Mouse (Mus musculus) spleen, adult 12 weeks (tissue): ENCODE results near the gene Btbd7.

ENCODE experiments used
- DNase-seq: peaks from one replicate; pipeline ENCODE4 v3.0.0; 2022; ENCODE audit warnings: low spot score

The Btbd7 gene

DNA sequence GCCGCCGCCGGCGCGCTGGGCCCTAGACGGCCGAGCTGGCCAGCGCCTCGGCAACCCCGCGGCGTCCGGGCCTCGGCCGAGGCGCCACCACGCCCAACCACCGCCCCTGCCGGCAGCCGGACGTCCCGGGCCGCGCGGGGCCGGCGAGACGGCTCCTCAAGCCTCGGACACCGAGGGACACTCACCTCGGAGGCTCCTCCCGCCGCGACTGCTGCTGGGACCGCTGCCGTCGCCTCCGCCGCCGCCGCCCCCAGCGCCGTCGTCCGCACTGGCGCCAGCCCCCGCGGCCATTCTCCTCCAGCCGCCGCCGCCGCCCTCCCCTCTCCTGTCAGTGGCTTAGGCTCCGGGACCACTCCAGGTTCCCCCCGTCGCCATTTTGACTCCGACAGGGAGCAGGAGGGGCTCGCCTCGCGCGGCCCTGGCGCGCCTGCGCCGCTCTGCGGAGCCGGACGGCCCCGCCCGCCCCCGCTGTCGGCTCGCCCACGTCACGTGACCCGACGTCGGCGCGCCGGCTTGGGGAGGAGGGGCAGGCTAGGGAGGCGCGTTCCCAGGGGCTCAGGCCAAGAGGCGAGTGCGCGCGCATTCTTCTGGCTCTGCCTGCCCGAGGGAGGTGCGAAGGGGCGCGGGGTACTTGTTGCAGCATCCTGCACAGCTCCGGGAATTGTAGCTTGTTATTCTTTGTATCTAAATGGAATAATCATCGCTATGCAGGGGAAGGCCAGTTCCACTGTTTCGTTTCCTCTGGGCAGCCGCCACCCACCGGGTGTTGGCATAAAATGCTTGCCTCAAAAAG is at the start of gene Btbd7:
Gene Btbd7, minus strand, starts transcription at position 441 of the 793 bp plus-strand sequence.
- DNase-seq: peak; percentile 91

DNA sequence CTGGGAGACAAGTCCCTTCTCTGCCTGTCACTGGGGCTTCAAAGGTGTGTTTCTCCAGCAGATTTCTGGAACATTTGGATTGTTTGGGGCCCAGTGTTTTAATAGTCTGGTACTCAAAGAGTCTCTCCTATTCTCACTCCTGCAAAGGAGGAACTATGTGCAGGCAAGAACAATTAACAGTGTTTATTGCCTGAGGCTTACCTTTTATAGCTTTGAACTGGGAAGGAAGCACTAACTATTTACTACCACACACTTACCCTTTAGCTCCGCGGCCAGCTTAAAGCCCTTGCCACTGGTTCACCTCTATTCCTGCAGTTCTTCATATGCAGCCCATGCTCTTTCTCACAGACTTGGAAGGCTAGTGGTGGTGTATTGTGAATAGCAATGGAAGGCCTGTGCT is 37.8 kb upstream of the Btbd7 start:
- no peak for DNase-seq

DNA sequence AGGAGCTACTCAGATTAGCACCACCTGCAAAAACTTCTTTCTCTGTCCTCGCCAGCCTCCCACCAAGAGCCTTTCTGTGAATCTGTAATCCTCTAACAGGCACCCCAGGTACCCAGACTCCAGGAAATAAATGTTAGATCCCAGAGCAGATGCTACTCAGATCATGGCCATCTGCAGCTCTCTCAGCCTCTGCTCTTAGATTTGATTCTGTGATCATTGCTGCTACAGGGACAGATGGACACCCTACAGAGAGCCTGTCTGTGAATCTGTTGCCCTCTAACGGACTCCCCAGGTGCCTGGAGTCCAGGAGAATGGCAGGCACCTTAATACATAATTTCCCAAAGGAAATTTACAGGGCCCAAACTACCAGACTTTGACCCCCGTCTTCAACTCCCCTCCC is 29.9 kb upstream of the Btbd7 start:
- DNase-seq: no peak

DNA sequence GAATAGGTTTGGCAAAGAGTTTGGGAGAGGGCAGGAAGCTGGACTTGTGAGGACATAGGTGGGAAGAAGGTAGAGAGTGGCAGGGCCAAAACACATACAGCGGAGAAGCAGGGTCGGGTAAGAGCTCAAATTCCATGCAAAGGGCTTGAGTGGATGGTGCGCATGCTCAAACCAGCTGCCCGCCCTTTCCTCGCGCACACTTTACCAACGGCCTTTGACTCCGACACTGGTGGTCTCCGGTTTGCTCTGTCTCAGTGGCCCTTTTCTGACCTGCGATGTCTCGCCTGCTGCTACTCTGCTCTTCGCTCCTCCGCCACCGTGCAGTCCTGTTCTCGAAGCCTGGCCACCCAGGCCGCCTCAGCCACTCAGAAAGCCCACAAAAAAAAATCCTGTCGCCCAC is 20.8 kb upstream of the Btbd7 start, which contains the start of gene Cox8c:
Gene Cox8c, plus strand, starts transcription at position 226 of the 400 bp plus-strand sequence.
- no peak for DNase-seq

DNA sequence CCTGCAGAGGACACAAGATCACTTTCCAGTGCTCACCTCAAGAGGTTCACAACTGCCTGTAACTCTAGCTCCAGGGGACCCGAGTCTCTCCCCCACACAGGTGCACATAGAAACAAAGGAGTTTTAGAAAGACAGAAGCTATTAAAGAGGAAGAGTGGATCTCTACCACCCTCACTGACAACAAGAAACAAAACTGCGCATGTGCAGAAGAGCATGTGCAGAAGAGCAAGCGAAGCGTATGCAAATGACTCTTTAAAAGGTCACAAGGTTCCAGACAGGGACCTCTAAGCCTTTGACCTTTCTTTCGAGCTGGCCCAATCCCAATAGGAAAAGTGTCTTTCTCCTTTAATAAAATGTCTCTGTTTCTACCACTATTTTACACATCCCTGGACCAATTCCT is 10.3 kb upstream of the Btbd7 start:
- DNase-seq: no peak

DNA sequence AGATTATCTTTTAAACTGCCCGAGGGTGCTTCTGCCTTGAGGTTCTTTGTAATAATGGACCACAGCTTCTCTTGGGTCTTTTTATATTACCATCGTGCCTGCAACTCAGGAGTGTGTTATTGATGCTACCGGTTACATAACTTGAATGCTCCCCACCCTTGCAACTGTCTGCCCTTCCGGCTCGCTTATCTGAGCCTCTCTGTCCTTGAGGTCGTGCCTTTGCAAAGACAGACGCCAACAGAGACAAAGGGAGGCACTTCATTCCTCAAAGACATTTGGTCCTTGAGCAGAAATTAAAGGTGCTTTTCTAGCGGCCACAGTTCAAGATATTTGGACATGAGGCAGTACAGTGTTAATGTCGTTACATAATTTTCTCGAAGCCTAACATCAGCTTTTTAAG is 9.1 kb upstream of the Btbd7 start:
- no peak for DNase-seq

DNA sequence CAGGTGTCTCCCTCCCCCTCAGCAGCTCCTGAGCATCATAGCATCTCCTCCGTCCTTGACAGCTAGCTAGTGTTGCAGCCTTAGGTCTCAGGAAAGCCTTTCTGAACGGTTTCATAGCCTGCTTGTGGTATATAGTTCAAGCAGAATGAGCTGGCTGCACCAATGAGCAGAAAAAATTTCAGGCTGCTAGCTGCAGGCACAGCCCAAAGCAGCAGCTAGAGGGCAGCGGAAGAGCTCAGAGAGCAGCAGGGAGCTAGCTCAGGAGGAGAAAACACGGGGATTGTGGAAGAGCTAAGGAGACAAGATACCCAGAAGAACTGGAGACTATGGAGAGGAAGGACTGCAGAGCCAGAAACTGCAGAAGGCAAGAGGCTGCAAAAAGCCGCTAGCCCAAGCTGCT is 7.5 kb upstream of the Btbd7 start:
- no peak for DNase-seq

DNA sequence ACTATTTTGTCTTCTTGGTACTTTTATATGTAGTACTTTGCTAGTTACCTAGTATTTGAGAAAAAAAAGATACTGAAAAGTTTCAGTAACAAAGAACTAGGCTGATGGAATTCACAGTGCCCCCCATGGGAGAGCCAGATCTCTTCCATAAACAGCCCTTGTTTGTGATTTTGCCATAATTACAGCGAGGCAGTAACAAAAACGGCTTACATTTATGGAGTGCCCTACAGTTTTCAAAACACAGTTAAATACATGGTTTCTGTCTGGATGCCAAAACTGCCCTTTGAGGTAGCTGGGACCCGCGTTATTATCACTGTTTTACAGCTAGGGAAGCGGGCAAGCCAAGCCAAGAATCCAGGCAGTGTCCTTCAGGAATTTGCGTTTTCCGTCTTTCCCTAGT is 630 bp upstream of the Btbd7 start:
- DNase-seq: no peak

DNA sequence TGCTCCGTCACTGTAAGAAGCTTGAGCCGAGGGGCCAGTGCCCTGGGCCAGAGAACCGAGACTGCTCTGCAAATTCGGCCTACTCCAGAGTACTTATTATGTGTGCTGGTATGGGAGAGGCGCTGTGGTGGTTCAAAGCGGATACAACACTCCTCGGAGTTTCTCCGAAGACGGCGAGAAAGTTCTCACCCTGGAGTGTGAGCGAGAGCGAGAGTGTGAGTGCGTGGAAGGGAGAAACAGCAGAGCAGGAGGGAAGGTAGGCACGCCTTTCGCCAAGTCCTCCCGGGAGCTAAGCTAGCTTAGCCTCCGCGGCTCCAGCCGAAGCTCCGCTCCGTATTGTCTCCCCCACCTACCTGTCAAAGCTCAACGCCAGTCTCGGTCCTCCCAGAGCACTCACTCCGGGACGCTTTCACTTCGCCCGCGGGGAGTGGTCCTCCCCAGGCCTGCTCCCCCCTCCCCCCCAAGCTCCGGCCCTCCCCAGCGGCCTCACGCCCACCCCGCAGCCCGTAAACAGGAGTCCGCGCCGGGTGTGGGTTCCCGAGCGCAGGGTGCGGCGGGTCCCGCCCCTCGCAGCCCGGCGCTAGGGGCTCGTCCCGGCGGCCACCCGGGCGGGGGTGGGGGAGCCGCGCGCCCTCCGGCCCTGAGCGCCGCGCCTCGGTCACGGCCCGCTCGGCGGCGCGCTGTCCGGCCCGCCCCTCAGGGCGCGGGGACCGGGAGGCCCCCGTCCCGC is 805 bp downstream of the Btbd7 start:
- DNase-seq: peak; percentile 42

DNA sequence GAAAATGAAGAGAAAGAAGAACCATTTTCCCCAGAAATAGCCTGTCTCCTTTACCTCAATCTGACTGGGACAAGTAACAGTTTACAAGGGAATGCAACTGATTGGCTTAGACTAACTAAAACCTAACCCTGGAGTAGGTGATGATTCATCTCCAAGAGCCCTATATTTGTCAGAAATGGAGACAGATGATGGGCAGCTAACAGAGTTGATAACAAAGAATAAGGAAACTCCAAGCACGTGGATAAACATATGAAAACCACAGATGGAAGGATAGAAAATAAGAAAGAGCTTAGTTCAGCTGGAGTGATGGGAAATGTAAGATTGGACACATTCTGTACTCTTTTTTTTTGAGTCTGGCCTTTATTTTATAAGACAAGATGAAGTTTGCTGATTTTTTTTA is 7.7 kb downstream of the Btbd7 start:
- no peak for DNase-seq

DNA sequence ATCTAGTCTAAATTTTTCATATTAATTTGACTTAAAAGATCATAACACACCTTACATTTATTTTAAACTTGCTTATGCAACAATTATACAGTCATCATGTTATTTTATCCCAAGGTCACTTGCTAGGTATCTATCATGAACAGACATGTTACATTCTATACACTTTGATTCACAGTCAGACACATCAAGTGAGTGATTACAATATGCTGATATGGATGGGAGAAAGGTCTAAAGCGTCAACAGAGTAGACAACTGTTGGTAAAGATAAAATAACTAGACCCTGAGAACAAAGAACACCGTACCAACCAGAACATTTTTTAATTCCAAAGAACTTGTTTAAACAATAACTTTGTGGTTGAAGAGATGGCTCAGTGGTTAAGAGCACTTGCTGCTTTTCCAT is 8.5 kb downstream of the Btbd7 start:
- DNase-seq: no peak

DNA sequence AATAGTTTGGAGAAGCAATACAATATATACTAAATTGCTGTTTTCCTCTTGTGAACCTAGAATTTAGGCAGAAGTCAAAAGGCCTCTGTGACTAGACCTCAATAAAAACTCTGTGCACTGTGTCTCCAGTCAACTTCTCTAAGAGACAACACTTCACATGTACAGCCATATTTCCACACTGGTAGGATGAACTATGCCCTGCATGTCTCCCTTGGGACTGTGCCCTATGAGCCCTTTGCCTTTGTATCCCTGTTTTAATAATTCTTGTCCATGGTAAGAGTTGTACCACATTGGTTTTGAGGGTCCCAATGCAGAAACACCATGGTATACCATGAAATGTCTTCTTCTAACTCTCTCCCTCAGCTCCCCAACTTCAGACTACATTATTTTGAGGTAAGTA is 17.5 kb downstream of the Btbd7 start:
- no peak for DNase-seq

DNA sequence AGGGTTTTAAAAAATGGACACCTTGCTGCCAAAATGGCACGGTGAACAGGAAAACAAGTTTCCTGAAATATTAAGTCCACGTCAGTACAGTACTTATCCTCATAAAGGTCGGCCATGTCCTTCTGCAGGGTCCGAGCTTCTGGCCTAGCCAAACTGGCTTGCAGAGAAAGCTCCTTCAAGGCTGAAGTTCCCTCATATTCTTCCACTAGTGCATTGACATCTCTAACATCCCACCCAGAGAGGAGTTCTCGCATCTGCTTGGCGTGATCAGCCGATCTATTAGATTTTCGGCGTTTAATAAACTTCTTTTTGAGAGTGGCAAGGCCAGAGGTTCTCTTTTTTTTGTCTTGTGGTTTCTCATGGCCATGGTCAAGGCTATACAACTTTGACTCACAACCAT is 40.0 kb downstream of the Btbd7 start:
- no peak for DNase-seq

DNA sequence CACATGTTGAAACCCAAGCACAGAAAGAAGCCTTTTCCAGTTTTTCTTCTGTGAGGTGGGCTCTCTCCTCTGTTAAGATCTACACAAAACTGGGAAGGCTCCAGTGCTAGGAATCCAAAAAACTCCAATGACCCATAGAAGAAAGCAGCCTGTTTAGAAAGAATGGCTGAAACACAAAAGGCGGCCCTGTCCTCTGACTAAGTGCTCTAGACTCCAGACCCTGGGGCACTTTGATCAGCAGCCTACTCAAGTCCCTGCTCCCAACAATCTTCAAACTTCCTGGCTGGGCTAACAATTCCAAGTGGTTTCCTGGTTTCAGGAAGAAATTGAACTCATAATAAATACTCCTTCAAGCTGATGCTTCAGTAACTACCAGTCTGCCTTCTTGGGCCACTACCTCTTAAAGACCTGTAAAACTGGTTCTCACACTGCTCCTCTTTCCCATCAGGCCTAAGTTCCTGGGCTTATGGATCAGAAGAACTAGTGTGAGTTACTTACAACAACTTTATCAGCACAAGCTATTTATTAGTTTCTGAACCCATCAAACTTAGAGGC is 45.4 kb downstream of the Btbd7 start:
- no peak for DNase-seq

DNA sequence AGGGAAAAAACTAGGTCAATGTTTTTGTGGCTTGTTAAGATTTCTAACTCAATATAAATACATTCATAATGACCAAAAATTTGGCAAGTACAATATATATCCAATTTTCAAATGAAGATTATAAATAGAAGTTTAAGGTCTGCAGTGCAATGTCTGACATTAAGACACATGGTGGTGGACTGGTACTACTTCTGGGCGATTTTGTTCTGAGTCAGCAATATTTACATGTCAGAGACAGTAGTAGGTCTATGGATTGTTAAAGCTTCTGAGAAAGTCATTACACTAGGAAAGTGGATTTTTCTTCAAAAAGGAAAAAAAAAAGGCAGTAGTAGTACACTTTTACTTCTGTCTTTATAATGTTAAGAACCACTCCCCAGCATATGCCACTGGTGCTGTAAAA is 46.4 kb downstream of the Btbd7 start:
- DNase-seq: no peak

DNA sequence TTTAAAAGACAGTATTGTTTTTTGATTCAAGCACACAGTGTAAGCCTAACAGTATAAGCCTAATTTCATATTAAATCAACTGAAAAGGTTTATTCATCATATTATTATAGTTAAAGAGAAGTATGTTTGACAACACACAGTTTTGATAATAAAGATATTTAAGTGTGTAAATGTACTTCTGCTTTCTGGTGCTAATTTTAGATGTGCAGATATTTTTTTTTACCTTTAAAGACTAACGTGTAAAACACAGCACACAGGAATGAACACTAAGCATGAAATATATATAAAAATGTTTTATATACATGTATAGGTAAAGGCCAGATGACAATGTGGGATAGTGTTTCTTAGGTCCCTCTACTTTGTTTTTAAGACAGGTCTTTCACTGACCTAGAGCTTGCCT is 51.2 kb downstream of the Btbd7 start:
- no peak for DNase-seq

DNA sequence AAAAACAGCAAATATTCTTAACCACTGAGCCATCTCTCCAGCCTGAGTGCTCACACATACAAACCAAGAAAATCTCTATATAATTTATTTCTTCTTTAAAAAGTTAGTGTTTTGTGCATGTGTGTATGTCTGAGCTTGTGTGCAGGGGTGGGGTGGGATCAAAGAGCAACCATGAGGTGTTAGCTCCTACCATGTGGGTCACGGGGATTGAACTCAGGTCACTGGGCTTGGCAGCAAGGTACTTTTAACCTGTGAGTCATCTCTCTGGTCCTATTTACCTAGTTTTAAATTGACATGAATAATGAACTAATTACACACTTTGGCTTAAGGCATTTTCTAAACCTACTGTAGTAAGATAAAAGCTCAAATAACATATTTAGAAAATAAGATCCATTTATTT is 51.9 kb downstream of the Btbd7 start:
- no peak for DNase-seq

DNA sequence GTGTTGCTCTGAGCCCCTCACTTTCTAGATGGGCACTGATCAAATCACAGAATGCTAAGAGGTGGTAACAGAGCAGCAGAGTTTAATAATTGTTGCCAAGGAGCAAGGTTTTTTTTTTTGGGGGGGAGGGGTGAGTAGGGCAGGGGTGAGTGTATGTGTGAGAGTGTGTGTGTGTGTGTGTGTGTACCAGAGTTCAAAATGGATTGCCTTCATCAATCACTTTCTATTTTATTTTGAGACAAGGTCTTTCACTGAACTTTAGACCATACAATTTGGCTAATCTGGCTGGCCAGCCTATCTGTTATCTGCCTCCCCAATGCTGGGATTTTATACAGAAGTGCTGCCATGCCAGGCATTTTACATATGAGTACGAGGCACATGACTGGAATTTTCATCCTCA is 63.4 kb downstream of the Btbd7 start:
- no peak for DNase-seq

DNA sequence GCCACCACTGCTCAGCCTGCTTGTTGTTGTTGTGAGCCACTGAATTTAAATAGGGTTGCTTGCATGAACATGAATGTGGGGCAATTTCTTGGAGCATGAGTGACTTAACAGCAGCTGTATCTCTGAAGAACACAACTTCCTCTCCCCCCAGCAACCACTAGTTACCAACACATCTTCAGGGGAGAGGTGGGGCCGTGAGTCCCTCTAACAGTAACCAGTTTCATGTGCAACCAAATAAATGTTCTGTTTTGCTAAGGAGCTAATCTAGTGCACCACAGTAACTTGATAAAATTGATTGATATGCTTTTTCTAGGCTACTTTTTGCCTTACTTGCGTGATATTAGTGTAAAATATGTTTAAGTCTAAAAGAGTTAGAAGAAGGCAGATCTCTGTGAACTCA is 78.7 kb downstream of the Btbd7 start:
- no peak for DNase-seq

DNA sequence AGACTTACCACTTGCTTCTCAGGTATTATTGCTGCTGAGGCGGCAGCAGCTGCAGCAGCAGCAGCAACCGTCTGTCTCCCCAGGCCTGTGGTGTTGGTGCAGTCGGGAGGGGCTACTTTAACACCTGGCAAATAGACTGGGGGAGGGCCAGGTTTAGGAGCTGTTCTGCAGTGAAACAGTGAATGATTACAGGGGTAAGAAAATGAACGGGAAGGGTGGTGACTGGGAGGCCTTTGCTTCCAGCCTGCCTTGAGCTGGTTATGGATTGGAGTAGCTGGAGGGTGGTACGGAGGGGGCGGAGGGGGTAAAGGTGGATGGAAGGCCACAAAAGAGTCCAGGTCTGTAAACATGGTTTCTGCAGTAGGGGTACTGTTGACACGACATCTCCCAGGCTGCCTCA is 90.3 kb downstream of the Btbd7 start:
- no peak for DNase-seq

DNA sequence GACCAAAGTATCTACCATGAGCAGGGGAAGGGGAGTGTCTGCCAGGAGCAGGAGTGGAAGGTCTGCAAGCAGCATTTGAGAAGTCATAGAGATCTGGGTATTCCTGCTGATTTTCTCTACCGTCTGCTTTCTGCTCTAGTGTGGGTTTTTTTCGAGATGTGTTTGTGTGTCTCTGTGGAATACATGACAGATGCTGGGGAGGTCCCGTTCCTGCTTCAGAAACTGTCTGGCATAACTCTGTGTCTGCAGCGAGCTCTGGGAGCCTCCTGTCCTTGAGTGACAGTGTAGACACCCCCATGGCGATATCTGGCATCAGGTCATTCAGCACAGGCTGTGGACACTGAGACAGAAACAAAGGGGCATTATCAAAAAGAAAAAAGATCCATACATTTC is 92.7 kb downstream of the Btbd7 start:
- no peak for DNase-seq

DNA sequence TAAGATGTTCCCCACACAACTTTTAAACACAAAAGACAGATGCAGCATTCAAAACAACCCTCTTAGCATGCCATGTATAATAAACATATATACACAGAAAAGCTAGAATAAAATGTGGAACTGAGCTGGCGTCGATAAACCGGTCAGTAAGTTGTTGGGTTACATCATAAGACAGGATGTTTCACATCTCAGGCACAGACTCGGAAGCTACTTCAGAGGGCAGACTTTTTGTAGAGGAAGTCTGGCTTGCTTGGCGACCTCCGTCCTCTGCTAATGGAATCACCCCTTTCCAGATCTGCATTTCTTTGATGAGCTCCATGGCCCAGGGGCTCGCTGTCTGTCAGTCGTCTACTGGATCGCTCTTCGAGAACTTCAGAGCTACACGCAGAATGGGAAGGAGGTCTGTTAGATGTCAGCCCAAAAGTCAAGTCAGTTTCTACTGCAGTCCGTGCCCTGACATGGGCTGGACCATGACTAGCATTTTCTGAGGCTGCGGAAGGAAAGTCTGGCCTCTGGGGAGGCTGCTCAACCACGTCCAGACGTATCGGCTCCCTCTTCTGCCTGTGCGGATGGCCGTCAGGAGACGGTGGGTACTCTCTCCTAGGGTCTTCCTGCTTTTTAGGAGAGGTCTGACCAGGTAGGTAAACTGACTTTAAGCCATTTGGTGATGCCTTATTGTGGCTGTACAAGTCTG is 93.2 kb downstream of the Btbd7 start:
- no peak for DNase-seq

DNA sequence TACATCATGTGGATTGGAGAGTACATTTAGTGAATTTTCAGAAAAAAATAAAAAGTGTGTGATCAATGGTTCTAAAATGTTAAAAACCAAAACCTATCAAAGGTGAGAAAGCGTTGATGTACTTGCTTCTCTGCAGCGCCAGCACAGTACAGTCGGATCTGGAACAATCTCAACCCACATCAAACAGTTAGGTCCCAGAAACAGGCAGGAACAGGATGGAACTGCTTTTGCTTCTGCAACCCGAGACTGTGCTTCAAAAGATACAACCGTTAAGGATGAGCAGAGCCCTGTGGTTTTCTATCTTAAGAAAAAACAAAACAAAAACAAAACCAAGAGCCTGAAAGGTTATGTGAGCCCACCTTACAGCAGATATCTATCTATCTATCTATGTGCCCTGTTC is 95.4 kb downstream of the Btbd7 start:
- no peak for DNase-seq
